ENCODE assay signal across 19 mouse cellular contexts in the genomic region with DNA sequence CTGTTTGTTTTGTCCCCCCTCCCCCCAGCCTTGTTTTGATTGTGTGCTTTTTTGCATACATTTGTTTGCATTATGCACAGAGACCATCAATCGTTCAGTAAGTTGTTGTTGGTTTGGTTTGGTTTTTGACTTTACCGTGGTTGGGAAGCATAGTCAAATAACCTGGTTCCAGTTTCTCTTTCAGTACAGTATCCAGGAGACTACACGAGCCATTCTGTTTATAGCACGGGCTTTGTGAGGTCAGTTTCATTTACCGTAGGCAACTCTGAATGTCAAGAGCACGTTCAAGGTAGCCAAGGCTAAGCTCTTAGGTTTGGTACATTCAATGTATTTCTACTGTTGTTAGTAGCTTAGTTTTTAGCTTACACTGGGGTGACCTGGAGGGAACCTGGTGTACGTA.
"Had no signal": no experiment of that assay in that cellular context is flagged by ENCODE, and none has a peak within 500 bp of the region (broad histone marks: within the 10 kb centered on the region; RNA-seq: fewer than 3 reads in every experiment).

No protein-coding gene starts in this region.

- H3K27me3 ChIP-seq: intestine, embryonic 15.5 days; limb, embryonic 12.5 days; limb, embryonic 15.5 days; lung, embryonic 15.5 days; midbrain, embryonic 12.5 days; midbrain, embryonic 15.5 days; neural tube, embryonic 13.5 days had no signal

- H3K36me3 ChIP-seq: intestine, embryonic 15.5 days; limb, embryonic 12.5 days; limb, embryonic 15.5 days; lung, embryonic 15.5 days; midbrain, embryonic 12.5 days; midbrain, embryonic 15.5 days; neural tube, embryonic 13.5 days had no signal

- ATAC-seq: intestine, embryonic 15.5 days; midbrain, embryonic 15.5 days had no signal

- DNase-seq: kidney, adult 11 months; kidney, adult 9 months; kidney, postnatal 14 days; kidney, postnatal 4 days; left cerebral cortex, postnatal 4 days; lung, adult 18-20 months; lung, postnatal 10 days; lung, postnatal 36 days; retina, postnatal 1 day; right cerebral cortex, postnatal 25 days; thymus, adult 18-20 months; thymus, postnatal 36 days had no signal

- H3K4me2 ChIP-seq: intestine, embryonic 15.5 days; limb, embryonic 12.5 days; limb, embryonic 15.5 days; lung, embryonic 15.5 days; midbrain, embryonic 12.5 days; midbrain, embryonic 15.5 days; neural tube, embryonic 13.5 days had no signal

- H3K9ac ChIP-seq: intestine, embryonic 15.5 days; limb, embryonic 12.5 days; limb, embryonic 15.5 days; lung, embryonic 15.5 days; midbrain, embryonic 12.5 days; midbrain, embryonic 15.5 days; neural tube, embryonic 13.5 days had no signal

- H3K9me3 ChIP-seq: intestine, embryonic 15.5 days; limb, embryonic 12.5 days; limb, embryonic 15.5 days; lung, embryonic 15.5 days; midbrain, embryonic 12.5 days; midbrain, embryonic 15.5 days; neural tube, embryonic 13.5 days had no signal

- H3K27ac ChIP-seq: intestine, embryonic 15.5 days; limb, embryonic 12.5 days; limb, embryonic 15.5 days; lung, embryonic 15.5 days; midbrain, embryonic 12.5 days; midbrain, embryonic 15.5 days; neural tube, embryonic 13.5 days had no signal

- H3K4me3 ChIP-seq: intestine, embryonic 15.5 days; limb, embryonic 12.5 days; limb, embryonic 15.5 days; lung, embryonic 15.5 days; midbrain, embryonic 12.5 days; midbrain, embryonic 15.5 days; neural tube, embryonic 13.5 days had no signal
